Comparison of ENCODE assay signal across 9 mouse cellular contexts in the genomic region with DNA sequence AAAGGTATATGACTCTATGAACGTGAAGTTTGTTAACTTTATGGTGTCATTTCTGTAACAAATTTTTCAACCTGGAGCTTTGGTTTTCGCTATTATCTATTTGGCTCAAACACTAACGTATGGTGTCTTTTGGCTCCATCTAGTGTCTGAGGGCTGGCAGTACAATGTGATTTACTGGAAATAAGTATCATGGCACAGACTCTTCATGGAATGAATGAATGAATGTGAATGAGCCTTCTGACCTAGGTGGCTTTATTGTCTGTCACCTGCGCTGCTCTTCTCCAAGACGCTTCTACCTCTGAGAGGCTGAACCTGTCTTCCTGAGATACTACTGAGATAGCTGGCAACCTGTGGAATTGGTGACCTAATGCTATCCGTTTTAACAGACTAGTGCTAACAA.
DNase-seq lines count a peak whose midpoint lies in the region; ATAC-seq lines count a peak whose summit lies in the region.
"Had no signal": no experiment of that assay in that cellular context is flagged by ENCODE, and none has a peak within 500 bp of the region (broad histone marks: within the 10 kb centered on the region; RNA-seq: fewer than 3 reads in every experiment).

No protein-coding gene starts in this region.

- no peak overlapping the region for H3K9ac ChIP-seq in forebrain, embryonic 14.5 days (ENCODE audit: low read length)
- H3K9ac ChIP-seq: heart, embryonic 15.5 days had no signal

- no peak overlapping the region for H3K4me2 ChIP-seq in forebrain, embryonic 14.5 days (ENCODE audit: low read length)
- H3K4me2 ChIP-seq: heart, embryonic 15.5 days had no signal

- H3K9me3 ChIP-seq in forebrain, embryonic 14.5 days (replicated peaks; ENCODE audit: control insufficient read depth, low read length) = no peaks in the 10 kb centered on the region
- H3K9me3 ChIP-seq: heart, embryonic 15.5 days had no signal

- no peak for DNase-seq in cerebellum, adult 11 months
- peak; percentile 72 for DNase-seq in 3T3-L1 (ENCODE audit: low read depth, low spot score)
- DNase-seq in adrenal gland, postnatal 14 days = peak; percentile 40
- DNase-seq in forebrain, embryonic 14.5 days (ENCODE audit: low spot score) = peak; percentile 82
- DNase-seq in kidney, postnatal 14 days = peak; percentile 34
- peak; percentile 60 for DNase-seq in thymus, postnatal 0 days (ENCODE audit: low spot score)

- no peaks in the 10 kb centered on the region for H3K4me1 ChIP-seq in forebrain, embryonic 14.5 days (ENCODE audit: control insufficient read depth, insufficient read depth, low read length)
- H3K4me1 ChIP-seq: heart, embryonic 15.5 days had no signal

- ATAC-seq in cerebellum, adult (ENCODE audit: insufficient number of reproducible peaks, low FRiP score, low TSS enrichment) = peak; percentile 74; the same call in 1 of the 2 replicates
- peak; percentile 26; the same call in 1 of the 2 replicates for ATAC-seq in forebrain, embryonic 14.5 days
- peak; percentile 90 for ATAC-seq in megakaryocyte-erythroid progenitor cell, adult 5-6 weeks (replicated peaks; ENCODE audit: low FRiP score, low TSS enrichment, poor library complexity, severe bottlenecking)

- H3K27ac ChIP-seq in forebrain, embryonic 14.5 days (ENCODE audit: low read depth, low read length) = no peak overlapping the region
- H3K27ac ChIP-seq: heart, embryonic 15.5 days had no signal

- no peak overlapping the region for H3K4me3 ChIP-seq in forebrain, embryonic 14.5 days (ENCODE audit: low read depth, low read length)
- H3K4me3 ChIP-seq: heart, embryonic 15.5 days had no signal

- WGBS in forebrain, embryonic 14.5 days = 19% methylated on average over 6 of the region's 6 CpGs

- H3K36me3 ChIP-seq in forebrain, embryonic 14.5 days (ENCODE audit: control insufficient read depth, insufficient read depth, low read length) = no peaks in the 10 kb centered on the region
- H3K36me3 ChIP-seq: heart, embryonic 15.5 days had no signal

- H3K27me3 ChIP-seq in forebrain, embryonic 14.5 days (replicated peaks; ENCODE audit: control insufficient read depth, insufficient read depth, low read length) = no peaks in the 10 kb centered on the region
- H3K27me3 ChIP-seq: heart, embryonic 15.5 days had no signal

Comparison
In these comparisons a context has a peak if more than half of its experiments do, and no peak if none do; other contexts are left out.
1. ATAC-seq: peak in every context shown above with its lines; median percentile 90 in megakaryocyte-erythroid progenitor cell, adult 5-6 weeks; 74 in cerebellum, adult; 26 in forebrain, embryonic 14.5 days.